Comparison of ENCODE assay signal across 9 mouse cellular contexts in the genomic region with DNA sequence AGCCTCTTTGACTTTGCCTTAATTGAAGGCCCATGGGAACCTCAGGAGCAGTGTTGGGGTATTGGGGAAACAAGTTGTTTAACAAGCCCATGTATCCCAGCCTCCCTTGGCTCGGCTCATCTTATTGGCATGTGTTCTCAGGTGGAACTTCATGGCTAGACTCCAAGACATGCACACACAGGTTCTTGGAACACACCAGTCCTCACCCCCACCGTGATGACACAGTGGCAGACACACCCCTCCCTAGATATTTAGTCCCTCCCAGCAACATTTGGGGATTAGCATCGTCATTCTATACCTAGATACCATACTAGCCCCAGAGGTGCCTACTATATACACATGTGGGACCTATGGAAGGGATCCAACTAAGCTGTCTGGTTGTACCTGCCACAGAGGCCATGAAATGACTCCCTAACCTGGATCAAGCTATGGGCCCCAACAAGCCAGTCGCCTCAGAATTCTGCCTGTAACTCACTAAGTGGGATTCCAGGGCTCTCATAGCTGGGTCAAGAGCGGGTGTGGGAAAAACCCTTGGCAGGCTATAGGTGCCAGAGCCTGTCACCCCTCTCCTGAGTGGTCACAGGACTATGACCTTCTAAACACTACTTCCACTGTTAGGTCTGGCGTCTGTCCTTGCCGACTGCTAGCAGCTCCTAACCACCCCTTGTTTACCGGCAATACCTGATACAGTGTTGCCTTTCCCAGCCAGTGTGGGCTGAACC. TPM values are rescaled to one million over a fixed set of nuclear protein-coding genes. Genes with fewer than 3 reads are reported as not detected.
DNase-seq lines count a peak whose midpoint lies in the region; ATAC-seq and TF ChIP-seq lines count a peak whose summit lies in the region.
"Had no signal": no experiment of that assay in that cellular context is flagged by ENCODE, and none has a peak within 500 bp of the region (broad histone marks: within the 10 kb centered on the region; RNA-seq: fewer than 3 reads in every experiment).

No protein-coding gene starts in this region.

- ATAC-seq in midbrain, postnatal 0 days (ENCODE audit: low FRiP score) = no peak
- ATAC-seq in midbrain, embryonic 13.5 days = no peak
- no peak for ATAC-seq in heart, embryonic 14.5 days (ENCODE audit: insufficient number of reproducible peaks, insufficient read depth, low FRiP score, low read depth)

- H3K4me1 ChIP-seq in midbrain, postnatal 0 days (ENCODE audit: insufficient read depth, low read length) = peaks cover 4% of the 10 kb centered on the region
- peaks cover 15% of the 10 kb centered on the region for H3K4me1 ChIP-seq in midbrain, embryonic 13.5 days (replicated peaks)
- peaks cover 27 to 52% of the 10 kb centered on the region in 2 experiments for H3K4me1 ChIP-seq in heart, embryonic 14.5 days (ENCODE audit: control insufficient read depth in 2 of 2, insufficient read depth in 2 of 2, low read length in 2 of 2)
- peaks cover 18% of the 10 kb centered on the region; the same call in 1 of the 2 replicates for H3K4me1 ChIP-seq in small intestine, adult 2 months (ENCODE audit: control insufficient read depth, insufficient read depth, insufficient read length, low read length)

- 0 out of 2 replicates have a peak, but pooled peaks cover 7% of the 10 kb centered on the region for H3K27me3 ChIP-seq in midbrain, postnatal 0 days (ENCODE audit: insufficient read depth, low read length)
- peaks cover 8% of the 10 kb centered on the region; the same call in 1 of the 2 replicates for H3K27me3 ChIP-seq in midbrain, embryonic 13.5 days
- H3K27me3 ChIP-seq in heart, embryonic 14.5 days (ENCODE audit: control insufficient read depth, insufficient read depth, low read length) = no peaks in the 10 kb centered on the region
- H3K27me3 ChIP-seq in small intestine, adult 2 months (ENCODE audit: control insufficient read depth, insufficient read depth, low read length) = no peaks in the 10 kb centered on the region

- H3K9ac ChIP-seq in midbrain, postnatal 0 days (replicated peaks; ENCODE audit: low read length, poor library complexity, severe bottlenecking) = no peak overlapping the region
- no peak overlapping the region for H3K9ac ChIP-seq in midbrain, embryonic 13.5 days (replicated peaks)
- peak overlapping the region; percentile 82 for H3K9ac ChIP-seq in heart, embryonic 14.5 days (ENCODE audit: low read length)

- H3K9me3 ChIP-seq in midbrain, postnatal 0 days (ENCODE audit: low read length) = no peaks in the 10 kb centered on the region
- no peaks in the 10 kb centered on the region for H3K9me3 ChIP-seq in midbrain, embryonic 13.5 days
- H3K9me3 ChIP-seq in heart, embryonic 14.5 days (ENCODE audit: control insufficient read depth, low read length) = no peaks in the 10 kb centered on the region

- H3K27ac ChIP-seq in midbrain, postnatal 0 days (ENCODE audit: low read depth, low read length) = no peak overlapping the region
- no peak overlapping the region for H3K27ac ChIP-seq in midbrain, embryonic 13.5 days
- peak overlapping the region in 1 of 2 experiments; percentile 87; a peak in 2 of 4 replicates for H3K27ac ChIP-seq in heart, embryonic 14.5 days (replicated peaks in 1 of 2; ENCODE audit: control insufficient read depth in 1 of 2, insufficient read depth in 1 of 2, low read depth in 2 of 2, low read length in 2 of 2)
- H3K27ac ChIP-seq in small intestine, adult 2 months (ENCODE audit: insufficient read depth, low read depth, low read length) = peak overlapping the region; percentile 78
- H3K27ac ChIP-seq: macrophage had no signal

- intact Hi-C loops in left cerebral cortex, postnatal 36 days (cut with DNase I) = no loop called here

- 91% methylated on average over 8 of the region's 8 CpGs for WGBS in midbrain, postnatal 0 days
- WGBS in midbrain, embryonic 13.5 days = 86% methylated on average over 8 of the region's 8 CpGs
- 43% methylated on average over 8 of the region's 8 CpGs for WGBS in heart, embryonic 14.5 days
- WGBS in small intestine, adult 2 months = 23% methylated on average over 8 of the region's 8 CpGs

- TF ChIP-seq CTCF in midbrain, postnatal 0 days (IDR thresholded peaks at IDR 0.05) = no peak
- no peak for TF ChIP-seq CTCF in small intestine, adult 2 months (IDR thresholded peaks at IDR 0.05; ENCODE audit: extremely low read depth, insufficient read length, insufficient replicate concordance, low read depth, low read length)

- peaks cover 16% of the 10 kb centered on the region for H3K36me3 ChIP-seq in midbrain, postnatal 0 days (ENCODE audit: insufficient read depth, low read length)
- peaks cover 19% of the 10 kb centered on the region for H3K36me3 ChIP-seq in midbrain, embryonic 13.5 days
- peaks cover 26% of the 10 kb centered on the region for H3K36me3 ChIP-seq in heart, embryonic 14.5 days (ENCODE audit: control insufficient read depth, insufficient read depth, low read length)
- peaks cover 24% of the 10 kb centered on the region for H3K36me3 ChIP-seq in small intestine, adult 2 months (ENCODE audit: control insufficient read depth, insufficient read depth, low read length)

- no peak overlapping the region for H3K4me3 ChIP-seq in midbrain, postnatal 0 days (ENCODE audit: low read depth, low read length)
- no peak overlapping the region for H3K4me3 ChIP-seq in midbrain, embryonic 13.5 days (replicated peaks)
- H3K4me3 ChIP-seq in heart, embryonic 14.5 days (ENCODE audit: control insufficient read depth in 1 of 2, insufficient read depth in 1 of 2, low read depth in 1 of 2, low read length in 2 of 2) = peak overlapping the region; percentile 69 to 74
- H3K4me3 ChIP-seq in small intestine, adult 2 months (ENCODE audit: low read depth, low read length) = peak overlapping the region; percentile 72

- peak overlapping the region; percentile 88; the same call in 1 of the 2 replicates for H3K4me2 ChIP-seq in midbrain, postnatal 0 days (ENCODE audit: low read depth, low read length, poor library complexity, severe bottlenecking)
- no peak overlapping the region; the same call in 1 of the 2 replicates for H3K4me2 ChIP-seq in midbrain, embryonic 13.5 days (replicated peaks)
- H3K4me2 ChIP-seq in heart, embryonic 14.5 days (ENCODE audit: low read length) = peak overlapping the region; percentile 59

- DNase-seq in midbrain, postnatal 0 days (ENCODE audit: low spot score) = no peak
- DNase-seq in kidney, postnatal 36 days = peak; percentile 77 to 80
- DNase-seq in left cerebral cortex, postnatal 36 days (ENCODE audit: low spot score in 2 of 2) = no peak
- no peak for DNase-seq in adrenal gland, adult 18-20 months (ENCODE audit: low spot score in 2 of 2)
- DNase-seq in adrenal gland, adult 8-10 months = no peak

- TF ChIP-seq POLR2A in small intestine, adult 2 months (IDR thresholded peaks at IDR 0.05; ENCODE audit: low read depth, low read length) = no peak

RNA-seq across cellular contexts. Expression of a gene that starts 2.4 kb away (rescaled TPM):
- total RNA-seq in midbrain, postnatal 0 days (2014; rRNA removed) = 2.4 and 6.0 TPM in 2 replicates
- 6.5 and 6.7 TPM in 2 replicates for polyA plus RNA-seq in midbrain, postnatal 0 days (2015; fragmentation: Nextera tagmentation; extraction: Ambion mirVana)
- polyA plus RNA-seq in midbrain, embryonic 13.5 days (2015; fragmentation: Nextera tagmentation; extraction: Ambion mirVana) = 6.3 and 6.6 TPM in 2 replicates
- polyA plus RNA-seq in heart, embryonic 14.5 days (2014; fragmentation: Nextera tagmentation; extraction: Ambion mirVana) = 14.7 and 14.9 TPM in 2 replicates
- polyA plus RNA-seq in small intestine, adult 2 months (2012; rRNA removed) = 19.1 and 33.6 TPM in 2 replicates
- total RNA-seq in left cerebral cortex, postnatal 36 days (2021) = 10 to 100 TPM in 1 of 2 experiments, 1 to 10 TPM in 1; 4.8 to 11.0 TPM
- total RNA-seq in adrenal gland, adult 18-20 months (2021) = 1 to 10 TPM; 7.9 to 9.9 TPM
- 10 to 100 TPM in 1 of 4 experiments, 1 to 10 TPM in 3; 4.1 to 62.8 (median 6.5) TPM for total RNA-seq in adrenal gland, adult 8-10 months (2022)

RNA-seq across cellular contexts. Expression of a gene that starts 8.5 kb away (rescaled TPM):
- total RNA-seq in midbrain, postnatal 0 days (2014; rRNA removed) = 2.3 and 3.2 TPM in 2 replicates
- 1.3 and 2.2 TPM in 2 replicates for polyA plus RNA-seq in midbrain, postnatal 0 days (2015; fragmentation: Nextera tagmentation; extraction: Ambion mirVana)
- polyA plus RNA-seq in midbrain, embryonic 13.5 days (2015; fragmentation: Nextera tagmentation; extraction: Ambion mirVana) = 1.7 and 1.9 TPM in 2 replicates
- polyA plus RNA-seq in heart, embryonic 14.5 days (2014; fragmentation: Nextera tagmentation; extraction: Ambion mirVana) = 6.4 and 6.5 TPM in 2 replicates
- 19.4 and 25.7 TPM in 2 replicates for polyA plus RNA-seq in small intestine, adult 2 months (2012; rRNA removed)
- total RNA-seq in left cerebral cortex, postnatal 36 days (2021) = 1 to 10 TPM; 2.9 to 4.5 TPM
- 10 to 100 TPM; 42.8 to 55.6 TPM for total RNA-seq in adrenal gland, adult 18-20 months (2021)
- total RNA-seq in adrenal gland, adult 8-10 months (2022) = 10 to 100 TPM; 32.7 to 41.4 (median 34.9) TPM

RNA-seq across cellular contexts. Expression of a gene that starts 39.9 kb away (rescaled TPM):
- total RNA-seq in midbrain, postnatal 0 days (2014; rRNA removed) = 15.8 and 21.3 TPM in 2 replicates
- polyA plus RNA-seq in midbrain, postnatal 0 days (2015; fragmentation: Nextera tagmentation; extraction: Ambion mirVana) = 15.9 and 19.4 TPM in 2 replicates
- 17.5 and 18.1 TPM in 2 replicates for polyA plus RNA-seq in midbrain, embryonic 13.5 days (2015; fragmentation: Nextera tagmentation; extraction: Ambion mirVana)
- polyA plus RNA-seq in heart, embryonic 14.5 days (2014; fragmentation: Nextera tagmentation; extraction: Ambion mirVana) = 13.6 and 14.2 TPM in 2 replicates
- 9.8 and 9.9 TPM in 2 replicates for polyA plus RNA-seq in small intestine, adult 2 months (2012; rRNA removed)
- 10 to 100 TPM; 13.3 to 18.0 TPM for total RNA-seq in left cerebral cortex, postnatal 36 days (2021)
- 10 to 100 TPM; 12.9 to 17.4 TPM for total RNA-seq in adrenal gland, adult 18-20 months (2021)
- 10 to 100 TPM; 11.6 to 19.6 (median 17.9) TPM for total RNA-seq in adrenal gland, adult 8-10 months (2022)

RNA-seq across cellular contexts. Expression of a gene that starts 42.2 kb away (rescaled TPM):
- total RNA-seq in midbrain, postnatal 0 days (2014; rRNA removed) = 11.0 and 13.6 TPM in 2 replicates
- polyA plus RNA-seq in midbrain, postnatal 0 days (2015; fragmentation: Nextera tagmentation; extraction: Ambion mirVana) = 10.4 and 11.1 TPM in 2 replicates
- polyA plus RNA-seq in midbrain, embryonic 13.5 days (2015; fragmentation: Nextera tagmentation; extraction: Ambion mirVana) = 6.4 and 8.2 TPM in 2 replicates
- 0.51 and 1.1 TPM in 2 replicates for polyA plus RNA-seq in heart, embryonic 14.5 days (2014; fragmentation: Nextera tagmentation; extraction: Ambion mirVana)
- polyA plus RNA-seq in small intestine, adult 2 months (2012; rRNA removed) = 0.10 and 0.25 TPM in 2 replicates
- total RNA-seq in left cerebral cortex, postnatal 36 days (2021) = 1 to 10 TPM; 4.6 to 5.0 TPM
- 1 to 10 TPM in 1 of 2 experiments, under 1 TPM in 1; 0.30 to 1.3 TPM for total RNA-seq in adrenal gland, adult 18-20 months (2021)
- 1 to 10 TPM; 1.0 to 1.6 (median 1.3) TPM for total RNA-seq in adrenal gland, adult 8-10 months (2022)
- polyA plus RNA-seq: macrophage had no signal

Comparison
In these comparisons a context has a peak if more than half of its experiments do, and no peak if none do; other contexts are left out.
1. DNase-seq: peak in kidney, postnatal 36 days (2 of 2); none in midbrain, postnatal 0 days (single experiment), left cerebral cortex, postnatal 36 days (0 of 2), adrenal gland, adult 18-20 months (0 of 2) and adrenal gland, adult 8-10 months (single experiment).
2. H3K4me3 ChIP-seq: peak in heart, embryonic 14.5 days (2 of 2) and small intestine, adult 2 months (single experiment); none in midbrain, postnatal 0 days (single experiment) and midbrain, embryonic 13.5 days (single experiment).